ENCODE assay signal across 8 mouse cellular contexts in genomic region chr4:21712147-21712546, GRCm38 (mm10). TPM values are rescaled to one million over a fixed set of nuclear protein-coding genes. Genes with fewer than 3 reads are reported as not detected.
A peak's percentile ranks its signal among the peaks of the same experiment; 100 is the strongest.
DNase-seq lines count a peak whose midpoint lies in the region; ATAC-seq and TF ChIP-seq lines count a peak whose summit lies in the region.

No protein-coding gene starts in this region.

- no peak overlapping the region for H3K9ac ChIP-seq in intestine, embryonic 16.5 days (ENCODE audit: low read depth, low read length)
- H3K9ac ChIP-seq in liver, postnatal 0 days (replicated peaks), result no peak overlapping the region
- no peak overlapping the region for H3K9ac ChIP-seq in neural tube, embryonic 11.5 days (ENCODE audit: low read length)

- H3K9me3 ChIP-seq in intestine, embryonic 16.5 days (ENCODE audit: control insufficient read depth, low read length), result no peaks in the 10 kb centered on the region
- H3K9me3 ChIP-seq in liver, postnatal 0 days (ENCODE audit: low read length), result no peaks in the 10 kb centered on the region
- H3K9me3 ChIP-seq in neural tube, embryonic 11.5 days (ENCODE audit: control insufficient read depth, low read length), result no peaks in the 10 kb centered on the region

- no peak for TF ChIP-seq CTCF in liver, postnatal 0 days (IDR thresholded peaks at IDR 0.05; ENCODE audit: low read depth)

- peak; percentile 97 for ATAC-seq in intestine, embryonic 16.5 days
- ATAC-seq in liver, postnatal 0 days, result peak; percentile 74
- ATAC-seq in neural tube, embryonic 11.5 days (ENCODE audit: insufficient read depth, low FRiP score, low TSS enrichment), result peak; percentile 31; the same call in 1 of the 2 replicates

- H3K4me1 ChIP-seq in intestine, embryonic 16.5 days (ENCODE audit: control insufficient read depth, insufficient read depth, low read length), result no peaks in the 10 kb centered on the region
- no peaks in the 10 kb centered on the region for H3K4me1 ChIP-seq in liver, postnatal 0 days (ENCODE audit: insufficient read depth)
- H3K4me1 ChIP-seq in neural tube, embryonic 11.5 days (ENCODE audit: control insufficient read depth, insufficient read depth, low read length), result no peaks in the 10 kb centered on the region

- DNase-seq in layer of hippocampus, postnatal 10 days (ENCODE audit: low spot score in 2 of 2), result peak; percentile 54 to 71
- no peak for DNase-seq in layer of hippocampus, adult 8-10 months (ENCODE audit: low spot score in 2 of 2)
- DNase-seq in embryo, embryonic 10.5 days (ENCODE audit: low spot score), result peak; percentile 94
- DNase-seq in heart, adult 18-20 months, result peak; percentile 77 to 81
- peak; percentile 84 for DNase-seq in liver, postnatal 0 days
- DNase-seq in neural tube, embryonic 11.5 days (ENCODE audit: low spot score), result peak; percentile 78
- peak; percentile 20 to 29 for DNase-seq in thymus, adult 18-20 months

- no peak overlapping the region for H3K27ac ChIP-seq in intestine, embryonic 16.5 days (ENCODE audit: low read length)
- H3K27ac ChIP-seq in liver, postnatal 0 days (ENCODE audit: low read depth), result no peak overlapping the region
- no peak overlapping the region for H3K27ac ChIP-seq in neural tube, embryonic 11.5 days (ENCODE audit: low read depth, low read length)

- TF ChIP-seq EP300 in liver, postnatal 0 days (IDR thresholded peaks at IDR 0.05; ENCODE audit: low read depth), result no peak

- 5% methylated on average over 13 of the region's 13 CpGs for WGBS in intestine, embryonic 16.5 days
- WGBS in liver, postnatal 0 days (ENCODE audit: insufficient replicate concordance), result 3% methylated on average over 13 of the region's 13 CpGs
- WGBS in neural tube, embryonic 11.5 days, result 7% methylated on average over 13 of the region's 13 CpGs

- H3K4me2 ChIP-seq in intestine, embryonic 16.5 days (ENCODE audit: low read depth, low read length), result 0 out of 2 replicates have a peak overlapping the region, but pooled peaks have one; percentile 1
- H3K4me2 ChIP-seq in liver, postnatal 0 days (ENCODE audit: low read depth, low read length), result no peak overlapping the region
- no peak overlapping the region; the same call in 1 of the 2 replicates for H3K4me2 ChIP-seq in neural tube, embryonic 11.5 days (ENCODE audit: low read depth)

- no peaks in the 10 kb centered on the region for H3K36me3 ChIP-seq in intestine, embryonic 16.5 days (ENCODE audit: control insufficient read depth, insufficient read depth, low read length)
- H3K36me3 ChIP-seq in liver, postnatal 0 days (replicated peaks; ENCODE audit: insufficient read depth, low read length), result no peaks in the 10 kb centered on the region
- H3K36me3 ChIP-seq in neural tube, embryonic 11.5 days (ENCODE audit: control insufficient read depth, insufficient read depth, low read length), result no peaks in the 10 kb centered on the region

- no peak overlapping the region for H3K4me3 ChIP-seq in intestine, embryonic 16.5 days (ENCODE audit: low read length)
- no peak overlapping the region for H3K4me3 ChIP-seq in liver, postnatal 0 days (ENCODE audit: low read depth, low read length)
- H3K4me3 ChIP-seq in neural tube, embryonic 11.5 days (ENCODE audit: low read depth, low read length), result no peak overlapping the region

- H3K27me3 ChIP-seq in intestine, embryonic 16.5 days (replicated peaks; ENCODE audit: control insufficient read depth, insufficient read depth, low read length), result no peaks in the 10 kb centered on the region
- H3K27me3 ChIP-seq in liver, postnatal 0 days (ENCODE audit: insufficient read depth, low read length), result no peaks in the 10 kb centered on the region
- no peaks in the 10 kb centered on the region for H3K27me3 ChIP-seq in neural tube, embryonic 11.5 days (ENCODE audit: control insufficient read depth, insufficient read depth, low read length)

RNA-seq across cellular contexts. Expression of gene Ccnc, which starts 15.4 kb away (rescaled TPM):
- 10 to 100 TPM; 34.1 to 46.6 TPM for total RNA-seq in layer of hippocampus, postnatal 10 days (2021)
- total RNA-seq in layer of hippocampus, adult 8-10 months (2022), result 10 to 100 TPM; 30.5 to 39.4 (median 37.1) TPM
- 10 to 100 TPM; 15.0 to 15.1 TPM for total RNA-seq in heart, adult 18-20 months (2021)
- polyA plus RNA-seq in intestine, embryonic 16.5 days (2015; fragmentation: Nextera tagmentation; extraction: Ambion mirVana), result 29.1 and 30.8 TPM in 2 replicates
- 12.7 and 13.9 TPM in 2 replicates for polyA plus RNA-seq in liver, postnatal 0 days (2015; fragmentation: Nextera tagmentation; extraction: Ambion mirVana)
- polyA plus RNA-seq in neural tube, embryonic 11.5 days (2014; fragmentation: Nextera tagmentation; extraction: Ambion mirVana), result 68.5 and 79.5 TPM in 2 replicates

RNA-seq across cellular contexts. Expression of gene Prdm13, which starts 26.4 kb away (rescaled TPM):
- not detected for total RNA-seq in layer of hippocampus, postnatal 10 days (2021)
- total RNA-seq in layer of hippocampus, adult 8-10 months (2022), result not detected
- total RNA-seq in heart, adult 18-20 months (2021), result not detected
- polyA plus RNA-seq in intestine, embryonic 16.5 days (2015; fragmentation: Nextera tagmentation; extraction: Ambion mirVana), result not detected in 2 replicates
- polyA plus RNA-seq in liver, postnatal 0 days (2015; fragmentation: Nextera tagmentation; extraction: Ambion mirVana), result not detected in 2 replicates
- polyA plus RNA-seq in neural tube, embryonic 11.5 days (2014; fragmentation: Nextera tagmentation; extraction: Ambion mirVana), result 6.8 and 8.8 TPM in 2 replicates

RNA-seq across cellular contexts. Expression of gene Usp45, which starts 54.8 kb away (rescaled TPM):
- 10 to 100 TPM; 30.7 to 31.1 TPM for total RNA-seq in layer of hippocampus, postnatal 10 days (2021)
- 10 to 100 TPM; 47.1 to 64.1 (median 54.4) TPM for total RNA-seq in layer of hippocampus, adult 8-10 months (2022)
- total RNA-seq in heart, adult 18-20 months (2021), result 10 to 100 TPM; 12.4 to 12.5 TPM
- polyA plus RNA-seq in intestine, embryonic 16.5 days (2015; fragmentation: Nextera tagmentation; extraction: Ambion mirVana), result 5.3 and 6.0 TPM in 2 replicates
- polyA plus RNA-seq in liver, postnatal 0 days (2015; fragmentation: Nextera tagmentation; extraction: Ambion mirVana), result 3.5 and 5.0 TPM in 2 replicates
- polyA plus RNA-seq in neural tube, embryonic 11.5 days (2014; fragmentation: Nextera tagmentation; extraction: Ambion mirVana), result 10.7 and 15.2 TPM in 2 replicates

RNA-seq across cellular contexts. Expression of gene Tstd3, which starts 54.9 kb away (rescaled TPM):
- 10 to 100 TPM; 16.3 to 16.7 TPM for total RNA-seq in layer of hippocampus, postnatal 10 days (2021)
- 10 to 100 TPM; 21.7 to 24.5 (median 24.0) TPM for total RNA-seq in layer of hippocampus, adult 8-10 months (2022)
- 10 to 100 TPM; 17.6 to 17.8 TPM for total RNA-seq in heart, adult 18-20 months (2021)
- polyA plus RNA-seq in intestine, embryonic 16.5 days (2015; fragmentation: Nextera tagmentation; extraction: Ambion mirVana), result 16.2 and 18.0 TPM in 2 replicates
- 16.6 and 19.2 TPM in 2 replicates for polyA plus RNA-seq in liver, postnatal 0 days (2015; fragmentation: Nextera tagmentation; extraction: Ambion mirVana)
- 23.0 and 27.5 TPM in 2 replicates for polyA plus RNA-seq in neural tube, embryonic 11.5 days (2014; fragmentation: Nextera tagmentation; extraction: Ambion mirVana)

Comparison
In these comparisons a context has a peak if more than half of its experiments do, and no peak if none do; other contexts are left out.
1. DNase-seq: peak in layer of hippocampus, postnatal 10 days (2 of 2), embryo, embryonic 10.5 days (single experiment), heart, adult 18-20 months (2 of 2), liver, postnatal 0 days (single experiment), neural tube, embryonic 11.5 days (single experiment) and thymus, adult 18-20 months (2 of 2); none in layer of hippocampus, adult 8-10 months (0 of 2).
2. ATAC-seq: peak in every context shown above with its lines; median percentile 97 in intestine, embryonic 16.5 days; 74 in liver, postnatal 0 days; 31 in neural tube, embryonic 11.5 days.